Mouse (Mus musculus): ENCODE results near the gene Serpini1. TPM values are rescaled to one million over a fixed set of nuclear protein-coding genes. Genes with fewer than 3 reads are reported as not detected.

Gene Serpini1
- 100 to 1,000 TPM; 175 to 193 TPM for total RNA-seq (2021)

DNA sequence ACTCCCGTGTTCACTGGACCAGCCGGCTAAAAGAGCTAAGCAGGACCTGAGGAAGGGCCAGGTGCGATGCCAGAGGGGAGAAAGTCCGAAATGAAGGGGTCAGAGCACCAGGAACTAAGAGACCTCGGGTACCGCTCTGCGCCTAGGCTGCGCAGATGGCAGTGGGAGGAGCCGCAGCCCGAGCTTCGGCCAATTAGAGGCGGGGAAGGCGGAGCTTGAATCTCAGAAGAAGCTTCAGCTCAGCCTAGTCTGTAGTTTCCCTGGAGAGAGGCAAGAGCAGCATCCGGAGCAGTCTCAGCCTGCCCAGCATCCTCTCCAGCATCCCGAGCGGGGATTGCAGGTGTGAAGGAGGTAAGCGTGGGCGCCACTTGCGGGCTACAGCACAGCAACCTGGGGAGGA, at the start of gene Serpini1:
Serpini1 (plus strand) TSS at position 256 of the 400 bp plus-strand sequence.
- peak; percentile 92 for DNase-seq

DNA sequence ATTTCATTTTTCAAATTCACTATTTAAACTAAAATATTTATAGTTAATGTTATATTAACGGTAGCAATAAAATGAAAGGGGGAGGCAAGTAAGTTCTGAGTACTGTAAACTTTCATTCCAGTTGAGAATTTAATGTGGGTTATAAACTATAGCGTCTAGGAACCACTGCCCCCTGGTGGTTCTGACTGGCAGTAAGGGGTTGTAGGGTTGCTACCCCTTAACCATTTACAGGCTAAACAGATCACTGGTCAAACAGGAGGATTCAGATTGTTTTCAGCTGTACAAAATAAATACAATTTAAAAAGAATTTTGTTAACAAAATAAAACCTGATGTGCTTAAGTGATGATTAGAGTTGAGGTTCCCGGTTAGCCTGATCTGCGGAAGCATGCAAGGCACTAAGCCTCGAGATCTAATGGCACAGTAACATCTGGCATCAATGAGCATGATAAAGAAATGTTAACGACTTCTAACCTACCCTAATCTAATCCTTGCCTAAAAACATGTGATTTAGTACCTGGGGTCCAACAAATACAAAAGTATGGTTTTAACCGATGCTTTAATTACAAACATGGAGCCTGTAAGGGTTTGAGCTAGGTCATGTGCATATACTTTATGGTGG, 39.6 kb upstream of the Serpini1 start:
- peak; percentile 22 to 57 for DNase-seq

DNA sequence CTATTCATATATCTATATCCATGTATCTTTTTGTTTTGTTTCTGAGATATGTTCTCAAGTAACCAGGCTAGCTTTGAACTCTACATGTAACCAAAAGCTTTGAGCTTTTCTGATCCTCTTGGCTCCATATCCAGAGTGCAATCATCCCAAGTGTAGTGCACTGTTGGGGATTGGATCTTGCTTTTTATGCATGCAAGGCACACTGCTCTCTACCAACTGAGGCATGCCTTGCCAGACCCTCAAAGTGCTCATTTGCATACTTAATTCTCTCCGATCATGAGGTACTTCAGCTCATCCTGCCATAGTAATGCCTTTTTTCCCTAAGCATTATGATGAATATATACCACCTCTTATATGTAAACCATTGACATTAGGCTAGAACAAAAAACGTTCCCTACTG, 36.0 kb upstream of the Serpini1 start:
- DNase-seq, result no peak

DNA sequence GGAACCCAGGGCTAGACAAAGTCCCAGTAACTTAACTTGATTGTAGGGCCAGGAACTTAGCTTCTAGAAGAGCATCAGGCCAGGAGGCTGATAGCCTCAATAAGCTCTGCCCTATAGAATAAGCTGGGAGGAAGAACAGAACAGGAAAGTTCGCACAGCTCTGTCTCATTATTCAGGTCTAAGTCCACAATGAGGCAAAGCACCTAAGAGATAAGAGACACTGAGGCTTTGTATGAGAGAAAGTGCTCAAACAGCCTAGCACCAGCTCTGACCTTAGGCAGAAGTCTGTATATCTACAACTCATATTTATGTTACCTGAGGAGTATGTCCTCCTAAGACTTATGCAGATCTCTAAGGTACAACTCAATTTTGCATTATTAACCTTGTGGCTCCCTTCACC, 34.8 kb upstream of the Serpini1 start:
- no peak for DNase-seq

DNA sequence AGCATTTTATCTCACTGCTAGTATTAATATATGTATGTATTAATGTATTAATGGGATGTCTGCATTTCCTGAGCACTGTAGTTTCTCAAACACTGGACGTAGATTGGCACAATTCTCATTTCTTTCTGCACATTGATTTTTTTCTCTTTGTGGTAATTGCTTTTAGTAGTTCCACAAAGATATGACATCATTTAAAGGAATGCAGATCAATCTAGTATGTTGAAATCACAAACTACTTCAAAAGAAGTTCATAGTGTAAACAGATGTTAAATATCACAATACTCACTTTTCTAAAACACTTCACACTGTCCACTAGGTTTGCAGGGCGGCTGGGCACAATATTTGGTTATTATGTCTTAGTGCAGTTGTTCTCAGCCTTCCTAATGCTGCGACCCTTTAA, 26.3 kb upstream of the Serpini1 start:
- DNase-seq, result no peak

DNA sequence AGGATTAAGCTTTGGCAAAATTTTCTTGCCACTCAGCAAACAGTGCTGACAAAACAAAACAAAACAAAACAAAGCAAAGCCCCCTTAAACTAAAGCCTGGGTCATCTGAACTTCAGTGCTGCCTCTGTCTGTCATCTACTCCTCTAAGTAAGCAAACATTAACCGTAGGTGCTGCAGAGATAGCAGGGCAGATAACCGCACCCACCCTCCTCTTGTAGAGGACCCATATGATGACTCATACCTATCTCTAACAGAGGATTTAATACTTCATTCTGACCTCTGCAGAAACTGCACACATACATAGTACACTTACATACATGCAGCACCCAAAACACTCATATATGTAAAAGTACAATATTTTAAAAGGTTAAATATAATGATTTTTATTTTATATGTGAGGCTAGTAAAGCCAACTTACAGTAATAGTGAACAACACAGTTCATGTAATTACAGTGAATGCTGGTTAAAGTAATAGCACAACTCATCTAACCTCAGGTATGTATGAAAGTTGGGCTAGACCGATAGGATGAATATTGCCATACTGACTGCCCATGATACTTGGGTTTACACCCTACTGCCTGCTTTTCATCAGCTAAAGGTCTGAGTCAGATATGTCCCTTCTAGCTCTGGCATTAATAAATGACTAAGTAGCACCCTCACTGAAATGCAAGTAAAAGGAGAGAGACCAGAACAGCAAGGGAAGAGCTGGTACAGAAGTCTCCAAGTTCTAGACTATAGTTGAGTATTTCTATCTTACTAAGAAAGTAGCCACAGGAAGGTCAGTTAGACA, 23.1 kb upstream of the Serpini1 start:
- DNase-seq, result no peak

DNA sequence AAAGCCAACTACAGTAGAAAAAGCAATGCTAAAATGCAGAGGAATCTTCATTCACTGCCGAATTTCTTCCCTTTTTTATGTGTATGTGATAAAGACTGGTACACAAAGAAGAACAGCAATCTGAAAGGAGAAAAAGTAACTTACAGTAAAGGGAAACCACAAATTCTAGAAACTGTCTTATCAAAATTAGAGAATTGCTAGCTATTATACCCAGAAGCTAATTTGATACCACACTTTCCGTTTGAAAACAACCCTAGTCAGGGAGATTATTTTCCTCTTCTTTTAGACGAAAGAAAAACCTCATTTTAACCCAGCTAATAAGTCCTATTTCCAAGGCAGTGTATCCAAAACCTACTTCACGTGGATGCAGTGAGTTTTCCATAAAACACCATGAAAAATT, 16.1 kb upstream of the Serpini1 start:
- DNase-seq, result no peak

DNA sequence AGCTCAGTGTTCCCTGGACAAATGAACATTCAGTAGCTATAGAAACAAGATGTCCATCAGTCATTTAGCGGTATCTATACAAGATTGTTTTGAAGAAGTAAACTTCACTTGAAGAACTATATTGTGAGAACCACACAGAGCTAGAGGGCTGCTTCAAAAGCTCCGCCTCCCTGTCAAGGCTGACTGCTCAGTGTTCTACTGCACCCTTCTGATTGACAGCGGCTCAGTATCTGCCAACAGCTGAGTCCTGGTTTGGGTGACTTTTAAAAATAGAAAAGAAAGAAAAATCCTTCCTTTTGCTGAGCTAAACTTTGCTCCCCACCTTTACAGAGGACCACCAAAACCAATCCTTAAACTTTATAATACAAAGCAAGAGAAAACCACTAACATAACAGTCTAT, 14.5 kb upstream of the Serpini1 start:
- no peak for DNase-seq

DNA sequence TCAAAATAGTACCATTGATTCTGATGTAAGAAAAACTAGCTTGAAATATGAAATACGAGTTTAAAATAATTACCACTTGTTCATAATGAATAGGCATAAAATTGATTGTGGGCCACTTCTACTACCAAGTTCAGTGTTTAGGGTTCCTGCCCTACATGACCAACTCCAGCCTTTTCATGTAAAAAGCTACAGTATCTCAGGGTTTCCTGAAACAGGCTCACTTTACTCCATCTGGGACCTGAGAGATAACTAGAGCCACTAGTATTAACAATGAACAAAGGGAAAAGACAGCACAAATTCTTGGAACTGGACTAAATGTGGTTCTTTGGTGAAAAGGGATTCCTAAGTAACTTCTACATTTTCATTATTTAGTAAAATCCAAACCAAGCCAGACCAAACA, 13.1 kb upstream of the Serpini1 start:
- DNase-seq, result no peak

DNA sequence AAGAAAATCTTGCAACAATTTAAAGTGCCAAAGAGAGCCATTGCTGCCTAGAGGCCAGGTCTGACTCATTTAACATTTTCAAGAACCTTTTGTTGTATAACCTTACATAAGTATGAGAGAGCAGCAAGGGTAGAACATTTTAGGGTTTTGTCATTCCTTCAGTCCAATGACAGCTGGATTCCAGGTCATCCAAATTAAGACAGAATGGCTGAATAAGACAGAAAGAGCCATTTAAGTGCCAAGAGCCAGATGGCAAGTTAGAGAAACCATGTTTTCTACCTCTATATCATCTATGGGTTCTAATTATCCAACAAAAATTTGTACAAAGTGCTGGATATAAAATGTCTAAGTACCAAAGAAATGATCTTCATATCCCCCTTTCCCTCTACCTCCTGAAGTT, 6.1 kb upstream of the Serpini1 start:
- DNase-seq, result no peak

DNA sequence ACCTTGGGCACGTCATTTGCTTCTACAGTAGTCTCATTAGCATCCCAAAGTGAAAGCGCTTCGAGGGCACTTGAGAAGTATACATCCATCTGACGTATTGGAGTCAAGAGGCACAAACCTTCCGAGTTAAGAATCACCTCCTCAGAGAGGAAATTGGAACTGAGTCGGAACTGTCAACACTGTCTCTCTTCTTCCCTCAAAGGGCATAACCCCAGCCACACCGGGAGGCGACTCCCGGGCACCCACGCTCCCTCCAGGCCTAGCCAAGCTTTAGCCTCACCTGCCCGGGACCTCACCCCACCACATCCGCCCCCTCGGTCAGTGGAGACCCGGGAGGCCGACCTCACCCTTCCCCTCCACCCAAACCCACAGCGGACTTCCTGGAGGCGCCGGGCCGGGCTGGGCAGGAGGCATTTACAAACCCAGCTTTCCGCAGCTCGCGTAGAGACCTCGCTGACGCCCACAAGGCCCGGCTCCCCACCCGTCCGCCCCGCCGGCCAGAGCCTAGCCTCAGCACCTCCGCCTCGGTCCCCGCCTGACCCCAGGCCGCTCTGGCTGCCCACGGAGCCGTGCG, 1.1 kb upstream of the Serpini1 start:
- DNase-seq, result no peak

DNA sequence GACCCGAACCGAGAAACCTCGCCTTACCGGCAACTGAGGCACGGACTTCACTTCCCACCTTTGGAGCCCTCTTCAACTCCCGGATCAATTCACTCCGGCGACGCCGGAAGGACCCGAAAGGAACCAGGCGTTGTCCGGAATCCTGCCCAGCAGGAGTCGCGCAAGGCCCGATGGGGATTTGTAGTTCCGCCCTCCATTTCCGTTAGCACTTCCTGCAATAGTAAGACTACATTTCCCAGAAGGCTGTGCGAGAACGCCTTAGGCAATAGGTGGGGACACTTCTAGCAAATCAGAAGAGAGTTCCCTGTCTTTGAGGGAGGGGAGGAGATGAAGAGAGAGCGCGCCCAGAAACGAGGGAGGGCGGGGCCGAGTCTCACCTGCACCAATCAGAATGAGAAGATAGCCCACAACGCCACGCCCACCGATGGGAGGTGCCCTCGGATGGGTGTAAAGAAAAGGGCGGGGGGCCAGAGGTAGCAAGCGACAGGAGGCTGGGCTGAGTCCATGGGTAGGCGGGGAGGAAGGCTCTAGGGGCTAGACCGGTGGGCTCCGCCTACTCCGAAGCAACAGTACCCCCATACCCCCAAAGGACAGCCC, 554 bp upstream of the Serpini1 start, which contains the start of gene Pdcd10:
Pdcd10 (minus strand) TSS at position 162 of the 597 bp plus-strand sequence.
- DNase-seq, result peak; percentile 99

DNA sequence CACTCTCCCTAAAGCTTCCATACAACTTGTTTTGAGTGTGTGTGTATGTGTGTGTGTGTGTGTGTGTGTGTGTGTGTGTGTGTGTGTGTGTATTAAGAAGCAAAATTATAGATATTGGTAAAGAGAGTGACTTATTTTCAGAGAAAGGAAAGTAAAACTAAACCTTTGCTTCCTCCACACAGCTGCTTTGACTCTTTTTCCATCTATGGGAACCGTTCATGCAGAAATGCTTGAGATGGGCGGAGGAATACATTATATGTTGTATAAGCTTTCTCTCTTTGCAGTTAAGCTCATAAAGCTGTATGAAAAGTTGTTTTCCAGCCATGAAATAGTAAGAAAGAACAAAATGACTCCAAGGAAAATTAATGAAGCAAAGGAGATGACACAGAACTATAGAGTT, 16.7 kb downstream of the Serpini1 start:
- no peak for DNase-seq

DNA sequence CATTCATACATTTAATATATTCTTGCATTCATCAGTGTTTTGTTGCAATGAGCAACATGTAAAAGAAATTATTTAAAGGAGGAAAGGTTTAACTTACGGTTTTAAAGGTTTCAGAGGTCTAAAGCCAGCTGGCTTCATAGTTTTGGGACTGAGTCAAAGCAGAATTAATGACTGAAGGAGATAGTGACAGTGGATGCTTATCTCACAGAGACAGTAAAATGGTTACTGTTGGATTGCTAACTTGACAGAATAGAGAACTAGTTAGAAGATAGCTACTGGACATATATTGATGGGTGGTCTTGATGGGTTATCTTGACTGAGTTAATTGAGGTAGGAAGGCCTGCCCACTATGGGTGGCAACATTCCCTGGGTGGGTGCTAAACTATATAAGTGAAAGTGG, 18.2 kb downstream of the Serpini1 start:
- no peak for DNase-seq

DNA sequence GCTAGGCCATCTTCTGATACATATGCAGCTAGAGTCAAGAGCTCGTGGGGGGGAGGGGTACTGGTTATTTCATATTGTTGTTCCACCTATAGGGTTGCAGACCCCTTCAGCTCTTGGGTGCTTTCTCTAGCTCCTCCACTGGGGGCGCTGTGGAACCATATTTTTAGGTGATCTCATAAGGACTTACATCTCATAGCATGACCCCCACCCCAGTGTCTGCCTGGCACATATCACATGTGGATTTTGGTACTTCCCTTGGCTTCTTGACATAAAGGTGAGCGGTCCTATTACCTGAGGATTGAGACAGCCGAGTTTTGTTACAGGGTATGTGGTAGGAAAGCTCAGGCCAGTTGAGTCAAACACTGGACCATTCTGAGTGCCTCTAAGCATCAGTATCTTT, 22.0 kb downstream of the Serpini1 start:
- DNase-seq, result no peak

DNA sequence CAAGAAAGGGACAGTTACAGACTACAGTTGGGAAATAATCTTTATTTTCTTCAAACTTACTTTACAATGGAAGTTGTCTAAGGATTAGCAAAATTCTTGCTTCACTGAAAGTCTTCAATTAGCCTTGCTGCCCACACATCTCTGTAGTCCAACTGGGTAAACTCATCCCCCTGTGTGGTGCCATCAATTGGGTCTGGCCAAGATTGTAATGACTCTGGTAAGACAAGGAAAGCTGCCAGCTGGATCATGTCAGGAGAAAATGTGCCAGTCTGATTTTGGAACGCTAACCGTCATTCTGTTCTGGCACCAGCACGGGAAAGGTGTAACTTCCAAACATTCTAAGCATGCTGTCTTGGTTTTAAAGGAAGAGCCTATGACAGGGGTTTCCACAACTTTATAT, 25.9 kb downstream of the Serpini1 start:
- DNase-seq, result peak in 1 of 2 experiments; percentile 16

DNA sequence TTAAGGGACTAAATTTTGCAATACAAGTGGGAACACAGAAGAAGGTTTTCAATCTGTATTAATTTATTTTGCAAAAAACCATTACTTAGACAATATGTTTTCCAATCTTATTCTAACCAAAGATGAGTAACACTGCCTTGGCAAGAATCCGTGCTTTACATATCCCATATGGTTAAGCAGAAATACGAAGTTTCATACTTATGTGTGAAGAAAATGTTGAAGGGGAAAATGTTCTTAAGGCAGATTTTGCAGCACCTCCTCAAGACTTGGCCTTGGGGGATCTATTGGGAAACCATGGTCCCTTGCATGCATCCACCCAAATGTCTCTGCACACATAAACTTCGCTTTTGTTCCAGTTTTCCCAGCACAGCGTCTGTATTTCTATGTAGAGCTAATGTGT, 27.6 kb downstream of the Serpini1 start:
- DNase-seq, result no peak

DNA sequence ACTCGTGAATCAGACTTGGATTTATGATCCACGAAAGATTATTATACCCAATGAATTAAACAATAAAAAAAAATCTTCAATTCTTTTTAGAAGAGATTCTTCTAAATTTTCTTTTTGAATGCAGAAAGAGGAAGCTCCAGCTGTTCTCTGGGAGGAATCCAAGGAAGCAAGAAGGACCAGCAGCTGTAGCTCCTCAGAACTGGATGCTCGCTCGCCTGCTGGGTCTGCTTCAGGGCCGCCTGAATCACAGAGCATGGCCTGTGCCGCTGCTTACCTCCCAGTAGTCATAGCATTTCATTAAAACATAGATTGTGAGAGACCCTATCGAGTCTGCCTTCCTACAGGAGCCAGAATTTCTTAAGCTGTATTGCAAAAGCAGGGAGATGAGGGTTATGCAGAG, 53.7 kb downstream of the Serpini1 start:
- no peak for DNase-seq

DNA sequence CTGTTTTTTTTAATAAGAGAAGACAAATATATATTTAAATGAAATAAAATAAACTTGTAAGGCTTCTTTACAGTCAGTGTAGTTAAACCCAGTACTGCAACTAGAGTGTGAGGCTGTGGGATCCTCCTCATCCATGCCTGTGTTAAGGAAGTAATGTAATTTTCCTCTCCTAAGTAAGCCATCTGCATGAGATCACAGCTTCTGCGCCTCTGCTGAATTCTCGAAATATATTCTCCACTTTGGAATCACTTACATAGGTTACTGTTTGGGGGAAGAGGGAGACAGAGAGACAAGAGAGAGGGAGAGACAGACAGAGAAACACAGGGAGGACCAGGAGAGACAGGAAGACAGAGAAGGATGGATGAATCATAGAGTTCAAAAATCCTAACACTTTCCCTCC, 67.3 kb downstream of the Serpini1 start:
- DNase-seq, result no peak

DNA sequence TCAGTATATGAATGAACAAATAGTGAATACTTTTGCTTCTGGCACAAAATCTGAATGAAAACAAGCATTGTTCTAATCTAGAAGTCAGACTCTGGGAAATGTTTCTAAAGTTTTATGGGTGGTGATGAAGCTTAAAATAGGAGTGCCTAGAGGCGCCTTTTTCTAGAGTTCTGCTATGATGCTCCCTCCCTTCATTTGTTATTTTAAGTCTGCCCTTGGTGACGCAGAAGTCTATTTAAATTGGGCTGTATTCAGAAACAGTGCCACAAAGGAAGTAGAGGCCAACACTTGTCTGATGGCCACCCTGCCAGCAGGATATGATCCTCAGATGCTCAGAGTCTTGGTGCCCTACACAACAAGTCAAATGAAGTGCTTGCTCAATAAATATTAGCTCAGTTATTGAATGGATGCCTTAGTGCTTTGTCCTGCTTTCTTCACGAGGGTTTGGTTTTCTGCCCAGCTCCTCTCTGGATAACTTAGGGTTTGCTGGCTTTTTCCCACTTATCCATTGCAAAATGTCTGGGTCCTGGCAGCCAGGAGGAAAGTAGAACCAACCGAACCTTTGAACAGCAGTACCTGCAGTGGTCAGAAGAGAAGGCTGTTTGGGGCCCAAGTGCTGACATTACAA, 73.8 kb downstream of the Serpini1 start:
- DNase-seq, result no peak

DNA sequence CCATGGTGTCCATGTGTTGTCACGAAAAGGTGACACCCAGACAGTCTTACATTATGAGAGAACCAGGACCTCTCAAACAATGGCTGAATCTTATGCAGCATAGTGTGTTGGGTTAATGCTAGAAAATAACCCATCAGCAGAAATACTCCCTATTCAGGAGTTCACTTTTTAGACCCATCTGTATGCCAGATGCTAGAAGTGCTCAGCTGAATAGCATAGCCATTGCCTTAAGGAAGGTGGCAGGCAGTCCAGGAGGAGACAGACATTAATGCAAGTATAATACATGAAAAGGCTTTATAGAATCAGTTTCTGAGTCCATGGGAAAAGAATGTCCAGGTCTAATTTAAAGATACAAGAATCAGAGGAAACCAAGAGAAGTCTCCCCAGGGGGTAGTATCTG, 75.9 kb downstream of the Serpini1 start:
- no peak for DNase-seq

DNA sequence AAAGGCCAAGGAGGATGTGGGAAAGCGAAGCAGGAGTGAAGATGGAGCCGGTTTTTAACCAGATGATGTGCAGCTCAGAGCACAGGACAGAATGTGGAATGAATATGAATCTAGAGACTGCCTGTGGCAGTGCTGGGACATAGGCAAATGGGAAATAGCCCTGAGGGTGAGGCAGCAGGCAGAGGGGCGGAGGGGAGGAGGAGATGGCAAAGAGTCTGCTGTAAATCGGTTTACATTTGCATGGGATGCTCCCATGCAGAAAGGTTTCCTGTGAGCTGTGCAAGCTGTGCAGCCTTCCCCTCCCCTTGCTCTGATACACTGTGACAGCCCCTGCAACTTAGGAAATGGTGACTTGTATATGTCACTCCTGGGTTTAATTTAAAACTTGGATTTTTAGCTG, 76.3 kb downstream of the Serpini1 start:
- no peak for DNase-seq

DNA sequence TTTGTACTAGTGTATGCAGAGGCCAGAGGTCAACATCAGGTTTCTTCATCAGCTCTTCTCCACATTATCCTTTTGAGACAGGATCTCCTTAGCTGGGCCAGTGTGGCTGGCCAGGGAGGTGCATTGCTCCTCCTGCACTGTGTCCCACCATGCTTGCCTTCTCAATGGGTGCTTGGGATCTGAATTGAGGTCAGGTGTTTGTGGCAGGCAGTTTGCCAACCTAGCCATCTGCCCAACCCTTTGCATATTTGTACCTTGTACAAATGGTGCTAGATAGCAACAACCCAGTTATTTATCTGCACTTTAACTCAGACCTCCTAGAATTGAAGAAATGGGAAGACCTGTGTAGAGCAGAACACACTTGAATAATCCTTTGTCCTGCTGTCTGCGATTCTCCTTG, 78.3 kb downstream of the Serpini1 start:
- DNase-seq, result no peak

Measured in layer of hippocampus, postnatal 36 days (tissue).